Mouse (Mus musculus) C2C12 (cell line): Measurements from ENCODE around the gene Dydc1.

Source experiments
- CTCF ChIP-seq: IDR thresholded peaks from one replicate; pipeline ENCODE4 v1.5.1; 2011; ENCODE audit not compliant: control insufficient read depth, insufficient read depth, insufficient read length
- FOSL1 ChIP-seq: IDR thresholded peaks from one replicate; pipeline ENCODE4 v1.8.0; 2011; ENCODE audit warnings: mild to moderate bottlenecking, low read length; ENCODE audit not compliant: poor library complexity, insufficient read depth, severe bottlenecking
- MAX ChIP-seq: IDR thresholded peaks from one replicate; pipeline ENCODE4 v1.6.1; 2011; ENCODE audit warnings: mild to moderate bottlenecking, control low read depth
- MYOD1 ChIP-seq: IDR thresholded peaks from one replicate; pipeline ENCODE4 v1.6.1; 2011; ENCODE audit warnings: low read depth; ENCODE audit not compliant: control insufficient read depth, insufficient read length
- MYOG ChIP-seq: IDR thresholded peaks from one replicate; pipeline ENCODE4 v1.6.1; 2011; ENCODE audit not compliant: control insufficient read depth, insufficient read length; ENCODE audit errors: extremely low read depth
- USF1 ChIP-seq: IDR thresholded peaks from one replicate; pipeline ENCODE4 v1.6.1; 2011; ENCODE audit warnings: low read depth, mild to moderate bottlenecking, control low read depth, moderate library complexity

DNA sequence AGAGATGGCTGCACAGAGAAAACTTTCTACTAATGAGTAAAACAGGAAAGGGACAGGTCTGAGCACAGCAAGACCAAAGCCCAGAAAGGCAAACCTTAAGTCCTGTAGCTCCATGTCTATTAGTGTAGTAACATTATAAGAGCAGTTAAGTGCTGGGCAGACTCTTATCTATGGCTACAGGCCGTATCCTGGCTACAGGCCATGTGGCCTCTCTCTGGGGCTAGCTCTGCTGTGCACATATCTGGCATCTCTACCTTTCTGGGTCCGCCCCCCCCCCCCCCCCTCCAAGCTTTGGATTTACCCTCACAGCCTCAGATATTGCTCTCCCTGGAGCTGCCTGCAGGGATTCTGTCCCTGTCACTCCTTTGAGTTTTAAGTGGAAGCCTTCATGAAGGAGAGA, 7.5 kb upstream of the Dydc1 start:
- TF ChIP-seq MYOD1 (no peak), MAX (no peak), CTCF (no peak), USF1 (no peak), FOSL1 (no peak), MYOG (no peak)
